Mouse (Mus musculus) liver, adult 2 months (tissue): ENCODE measurements around the gene Cryab.

ENCODE experiments used
- CTCF ChIP-seq: fragments of 200-500 bp; IDR thresholded peaks from 2 replicates; pipeline ENCODE4 v1.5.1; 2011; ENCODE audit warnings: low read depth, low read length, control low read depth
- POLR2A ChIP-seq: fragments of 200-500 bp; IDR thresholded peaks from 2 replicates; pipeline ENCODE4 v1.6.1; 2011; ENCODE audit warnings: low read length, control low read depth; ENCODE audit not compliant: insufficient read depth; ENCODE audit errors: extremely low read depth

- TF ChIP-seq CTCF (no peak), POLR2A (no peak)
Measured at GRCm38 (mm10) chr9:50774026-50774462, 22.9 kb downstream of the Cryab start.
